Mouse (Mus musculus): ENCODE measurements around the gene Stag3. TPM values are rescaled to one million over a fixed set of nuclear protein-coding genes. Genes with fewer than 3 reads are reported as not detected.
A peak's percentile ranks its signal among the peaks of the same experiment; 100 is the strongest.

Stag3 gene
- total and polyA plus RNA-seq, 3 experiments, result 0.07 TPM; not detected in 2

- Histone ChIP-seq H3K4me1 (ENCODE audit: control insufficient read depth in 1 of 2, insufficient read depth in 2 of 2, low read length in 2 of 2) (peaks cover 4 to 47% of the 10 kb centered on the region in 2 experiments), H3K9ac (ENCODE audit: control insufficient read depth, low read depth, low read length, poor library complexity, severe bottlenecking) (peak within 1 kb of the TSS; percentile 93), H3K27me3 (ENCODE audit: control insufficient read depth in 1 of 2, insufficient read depth in 2 of 2, low read length in 2 of 2) (no peaks in the 10 kb centered on the region), H3K9me3 (replicated peaks; ENCODE audit: insufficient read depth, low read length) (no peaks in the 10 kb centered on the region), H3K4me3 (ENCODE audit: control insufficient read depth in 1 of 2, insufficient read depth in 1 of 2, low read depth in 2 of 2, low read length in 2 of 2) (peak within 1 kb of the TSS; percentile 68 to 89), H3K27ac (ENCODE audit: control insufficient read depth, low read depth, low read length) (peak within 1 kb of the TSS; percentile 100), H3K79me2 (ENCODE audit: control insufficient read depth, insufficient read depth, low read length, poor library complexity) (peaks cover 48% of the 10 kb centered on the region), H3K36me3 (ENCODE audit: control insufficient read depth in 1 of 2, insufficient read depth in 2 of 2, low read length in 2 of 2) (peaks cover 0 to 41% of the 10 kb centered on the region in 2 experiments; a peak in 3 of 4 replicates)
- DNase-seq (ENCODE audit: low read depth, low spot score), result peak; percentile 96
- TF ChIP-seq NELFE (IDR thresholded peaks at IDR 0.05; ENCODE audit: low read depth, low read length) (peak; percentile 91), MXI1 (IDR thresholded peaks at IDR 0.05; ENCODE audit: low read depth, low read length) (peak; percentile 50; the same call in 1 of the 2 replicates), EP300 (IDR thresholded peaks at IDR 0.05; ENCODE audit: low read depth in 1 of 2, low read length in 2 of 2) (no peak), MYC (IDR thresholded peaks at IDR 0.05; ENCODE audit: low read depth, low read length) (0 out of 2 replicates have a peak, but pooled peaks have one; percentile 55), HCFC1 (IDR thresholded peaks at IDR 0.05; ENCODE audit: low read depth, low read length) (peak; percentile 80), SIN3A (IDR thresholded peaks at IDR 0.05; ENCODE audit: low read length) (peak; percentile 83), TBP (IDR thresholded peaks at IDR 0.05; ENCODE audit: low read depth, low read length) (peak; percentile 93), ZMIZ1 (IDR thresholded peaks at IDR 0.05; ENCODE audit: low read depth, low read length) (0 out of 2 replicates have a peak, but pooled peaks have one; percentile 43), CHD1 (IDR thresholded peaks at IDR 0.05; ENCODE audit: low read depth, low read length) (0 out of 2 replicates have a peak, but pooled peaks have one; percentile 3), RCOR1 (IDR thresholded peaks at IDR 0.05; ENCODE audit: low read depth, low read length) (peak; percentile 26; the same call in 1 of the 2 replicates), POLR2AphosphoS2 (IDR thresholded peaks at IDR 0.05; ENCODE audit: low read length) (peak; percentile 93), ELF1 (IDR thresholded peaks at IDR 0.05; ENCODE audit: low read depth, low read length) (peak; percentile 85), TCF12 (IDR thresholded peaks at IDR 0.05; ENCODE audit: low read depth, low read length) (peak; percentile 69), MYB (IDR thresholded peaks at IDR 0.05; ENCODE audit: low read depth, low read length) (no peak), CTCF (IDR thresholded peaks at IDR 0.05 in 2 of 3, conservative IDR thresholded peaks at IDR 0.05 in 1 of 3; ENCODE audit: control insufficient read depth in 1 of 3, insufficient read depth in 1 of 3, low read depth in 2 of 3, low read length in 3 of 3, poor library complexity in 1 of 3, severe bottlenecking in 1 of 3) (no peak), POLR2A (IDR thresholded peaks at IDR 0.05; ENCODE audit: control insufficient read depth in 1 of 2, insufficient read depth in 1 of 2, low read depth in 1 of 2, low read length in 2 of 2, poor library complexity in 1 of 2) (peak; percentile 50 to 93), ZNF384 (IDR thresholded peaks at IDR 0.05; ENCODE audit: low read depth, low read length) (no peak), ETS1 (IDR thresholded peaks at IDR 0.05; ENCODE audit: low read depth, low read length) (peak; percentile 20; the same call in 1 of the 2 replicates), BHLHE40 (IDR thresholded peaks at IDR 0.05; ENCODE audit: borderline replicate concordance, low read depth, low read length) (no peak)
These were observed 16.5 kb upstream of the Stag3 start, which contains the start of gene BC037034 for GRCm38 (mm10) chr5:138263260-138264206. TSS of gene BC037034 (minus strand) at chr5:138264033.
